ENCODE assay signal across 8 mouse cellular contexts in the genomic region with DNA sequence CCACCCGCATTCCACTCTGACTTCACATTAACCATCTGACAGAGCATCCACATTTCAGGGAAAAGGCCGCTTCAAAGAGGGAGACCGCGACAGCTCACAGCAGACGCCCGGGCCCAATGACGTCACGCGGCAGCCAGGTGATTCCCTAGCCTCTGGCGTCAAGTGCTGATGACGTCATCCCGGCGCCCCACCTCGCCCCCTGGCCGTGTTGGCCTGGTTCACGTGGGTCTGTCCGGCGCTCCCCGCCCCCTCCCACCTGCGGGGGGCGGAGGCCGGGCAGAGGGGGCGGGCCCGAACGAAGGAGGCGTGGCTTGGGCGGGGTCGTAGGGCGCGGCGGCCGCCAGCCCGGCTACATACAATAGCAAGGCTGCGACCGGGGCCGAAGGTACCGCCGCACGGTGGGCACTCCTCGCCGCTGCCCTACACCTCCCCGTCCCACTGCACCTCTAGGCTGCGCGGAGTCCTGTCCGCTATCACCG. TPM values are rescaled to one million over a fixed set of nuclear protein-coding genes. Genes with fewer than 3 reads are reported as not detected.
DNase-seq lines count a peak whose midpoint lies in the region; ATAC-seq and TF ChIP-seq lines count a peak whose summit lies in the region.

A gene (plus strand): TSS at position 352 of the 479 bp plus-strand sequence.

- H3K4me2 ChIP-seq in forebrain, embryonic 13.5 days, result peak within 1 kb of the TSS; percentile 92
- peak within 1 kb of the TSS; percentile 99 for H3K4me2 ChIP-seq in liver, postnatal 0 days (ENCODE audit: low read depth, low read length)
- peak within 1 kb of the TSS; percentile 87 for H3K4me2 ChIP-seq in neural tube, embryonic 14.5 days (ENCODE audit: low read depth, low read length)

- peaks cover 2% of the 10 kb centered on the region for H3K4me1 ChIP-seq in ES-Bruce4 (ENCODE audit: control insufficient read depth, insufficient read depth, low read length)
- H3K4me1 ChIP-seq in forebrain, embryonic 13.5 days, result peaks cover 13% of the 10 kb centered on the region
- peaks cover 8% of the 10 kb centered on the region for H3K4me1 ChIP-seq in liver, postnatal 0 days (ENCODE audit: insufficient read depth)
- peaks cover 10% of the 10 kb centered on the region; the same call in 1 of the 2 replicates for H3K4me1 ChIP-seq in neural tube, embryonic 14.5 days (ENCODE audit: control insufficient read depth, insufficient read depth, low read length)

- H3K4me3 ChIP-seq in ES-Bruce4 (ENCODE audit: low read depth, low read length), result peak within 1 kb of the TSS; percentile 88
- H3K4me3 ChIP-seq in forebrain, embryonic 13.5 days, result peak within 1 kb of the TSS; percentile 87
- H3K4me3 ChIP-seq in liver, postnatal 0 days (ENCODE audit: low read depth, low read length), result peak within 1 kb of the TSS; percentile 81
- H3K4me3 ChIP-seq in neural tube, embryonic 14.5 days (ENCODE audit: low read depth, low read length), result peak within 1 kb of the TSS; percentile 89

- intact Hi-C loops in heart, postnatal 14 days (cut with DNase I), result no loop called here

- H3K27ac ChIP-seq in ES-Bruce4 (ENCODE audit: insufficient read depth, low read length), result peak within 1 kb of the TSS; percentile 44; the same call in 1 of the 2 replicates
- peak within 1 kb of the TSS; percentile 69 for H3K27ac ChIP-seq in forebrain, embryonic 13.5 days
- peak within 1 kb of the TSS; percentile 66 for H3K27ac ChIP-seq in liver, postnatal 0 days (ENCODE audit: low read depth)
- H3K27ac ChIP-seq in neural tube, embryonic 14.5 days (ENCODE audit: low read depth, low read length), result peak within 1 kb of the TSS; percentile 78

- under 1% methylated on average over 46 of the region's 46 CpGs for WGBS in forebrain, embryonic 13.5 days
- WGBS in liver, postnatal 0 days (ENCODE audit: insufficient replicate concordance), result 5% methylated on average over 42 of the region's 46 CpGs
- 0% methylated on average over 43 of the region's 46 CpGs for WGBS in neural tube, embryonic 14.5 days

- 0 out of 2 replicates have a peak, but pooled peaks have one; percentile 31 for TF ChIP-seq EP300 in ES-Bruce4 (IDR thresholded peaks at IDR 0.05; ENCODE audit: insufficient read depth, low read depth, low read length)
- TF ChIP-seq EP300 in liver, postnatal 0 days (IDR thresholded peaks at IDR 0.05; ENCODE audit: low read depth), result no peak

- peak; percentile 80 for TF ChIP-seq POLR2A in ES-Bruce4 (IDR thresholded peaks at IDR 0.05; ENCODE audit: insufficient read depth, low read length)

- ATAC-seq in forebrain, embryonic 13.5 days, result peak; percentile 94
- ATAC-seq in liver, postnatal 0 days, result peak; percentile 93
- ATAC-seq in neural tube, embryonic 14.5 days (ENCODE audit: low read depth), result peak; percentile 95

- no peak for TF ChIP-seq CTCF in ES-Bruce4 (IDR thresholded peaks at IDR 0.05; ENCODE audit: low read depth, low read length)
- no peak for TF ChIP-seq CTCF in liver, postnatal 0 days (IDR thresholded peaks at IDR 0.05; ENCODE audit: low read depth)

- DNase-seq in c-Kit-positive CD71-positive TER-119-positive erythroid progenitor cells, embryonic 14.5 days (ENCODE audit: low spot score), result peak; percentile 66
- DNase-seq in heart, postnatal 14 days, result peak; percentile 40 to 49
- peak; percentile 84 for DNase-seq in layer of hippocampus, adult 11-12 months (ENCODE audit: low spot score)
- peak; percentile 81 for DNase-seq in liver, postnatal 0 days
- DNase-seq in testis, postnatal 10 days (ENCODE audit: low spot score), result peak; percentile 91

- H3K27me3 ChIP-seq in ES-Bruce4 (ENCODE audit: control insufficient read depth, insufficient read depth, low read length, poor library complexity, severe bottlenecking), result no peaks in the 10 kb centered on the region
- H3K27me3 ChIP-seq in forebrain, embryonic 13.5 days, result peaks cover 16% of the 10 kb centered on the region; the same call in 1 of the 2 replicates
- H3K27me3 ChIP-seq in liver, postnatal 0 days (ENCODE audit: insufficient read depth, low read length), result peaks cover 29% of the 10 kb centered on the region
- peaks cover 3% of the 10 kb centered on the region for H3K27me3 ChIP-seq in neural tube, embryonic 14.5 days (ENCODE audit: control insufficient read depth, insufficient read depth, low read length)

- H3K36me3 ChIP-seq in ES-Bruce4 (ENCODE audit: control insufficient read depth, insufficient read depth, low read length, poor library complexity, severe bottlenecking), result no peaks in the 10 kb centered on the region
- no peaks in the 10 kb centered on the region for H3K36me3 ChIP-seq in forebrain, embryonic 13.5 days (ENCODE audit: poor library complexity, severe bottlenecking)
- H3K36me3 ChIP-seq in liver, postnatal 0 days (replicated peaks; ENCODE audit: insufficient read depth, low read length), result no peaks in the 10 kb centered on the region
- H3K36me3 ChIP-seq in neural tube, embryonic 14.5 days (ENCODE audit: control insufficient read depth, insufficient read depth, low read length), result no peaks in the 10 kb centered on the region

- H3K9me3 ChIP-seq in ES-Bruce4 (replicated peaks; ENCODE audit: control insufficient read depth, insufficient read depth, low read length, poor library complexity, severe bottlenecking), result no peaks in the 10 kb centered on the region
- H3K9me3 ChIP-seq in forebrain, embryonic 13.5 days (replicated peaks), result no peaks in the 10 kb centered on the region
- no peaks in the 10 kb centered on the region for H3K9me3 ChIP-seq in liver, postnatal 0 days (ENCODE audit: low read length)
- H3K9me3 ChIP-seq in neural tube, embryonic 14.5 days (ENCODE audit: control insufficient read depth, low read length), result no peaks in the 10 kb centered on the region

- peak within 1 kb of the TSS; percentile 88 for H3K9ac ChIP-seq in ES-Bruce4 (ENCODE audit: low read depth, poor library complexity, severe bottlenecking)
- H3K9ac ChIP-seq in forebrain, embryonic 13.5 days, result peak within 1 kb of the TSS; percentile 87
- H3K9ac ChIP-seq in liver, postnatal 0 days (replicated peaks), result peak within 1 kb of the TSS; percentile 74
- peak within 1 kb of the TSS; percentile 79 for H3K9ac ChIP-seq in neural tube, embryonic 14.5 days (replicated peaks; ENCODE audit: low read depth, low read length)

RNA-seq across cellular contexts. Expression of the gene that starts here (rescaled TPM):
- polyA plus RNA-seq in ES-Bruce4 (2011; ENCODE audit: insufficient read depth, insufficient read length, low read depth, missing spikeins), result 71.3 and 82.6 TPM in 2 replicates
- polyA plus RNA-seq in forebrain, embryonic 13.5 days (2015; fragmentation: Nextera tagmentation; extraction: Ambion mirVana), result 102 and 104 TPM in 2 replicates
- total RNA-seq in heart, postnatal 14 days (2021), result 1 to 10 TPM; 1.5 to 2.0 TPM
- polyA plus RNA-seq in liver, postnatal 0 days (2015; fragmentation: Nextera tagmentation; extraction: Ambion mirVana), result 8.1 and 9.6 TPM in 2 replicates
- polyA plus RNA-seq in neural tube, embryonic 14.5 days (2014; fragmentation: Nextera tagmentation; extraction: Ambion mirVana), result 148 and 155 TPM in 2 replicates

Comparison
In these comparisons a context has a peak if more than half of its experiments do, and no peak if none do; other contexts are left out.
1. Peak in every context shown above with its lines: DNase-seq, ATAC-seq, H3K4me3 ChIP-seq and H3K27ac ChIP-seq.